Mouse (Mus musculus): ENCODE measurements around the gene Dlec1.

- TF ChIP-seq CTCF (IDR thresholded peaks at IDR 0.05; ENCODE audit: low read depth, low read length) (no peak), POLR2A (IDR thresholded peaks at IDR 0.05; ENCODE audit: insufficient read depth, low read length) (no peak), EP300 (IDR thresholded peaks at IDR 0.05; ENCODE audit: insufficient read depth, low read depth, low read length) (no peak)
Measured at GRCm38 (mm10) chr9:119164743-119165142, 62.5 kb downstream of the Dlec1 start.

Data from ES-Bruce4 (cell line).